Mouse (Mus musculus) testis, adult 2 months (tissue): Measurements from ENCODE around the gene Slc16a6.

Source experiments
- CTCF ChIP-seq: fragments of 200-500 bp; IDR thresholded peaks from 2 replicates; pipeline ENCODE4 v1.5.1; 2012; ENCODE audit warnings: low read depth, mild to moderate bottlenecking, inconsistent platforms, low read length, moderate library complexity; ENCODE audit not compliant: control insufficient read depth, insufficient read depth, insufficient replicate concordance
- POLR2A ChIP-seq: fragments of 200-500 bp; IDR thresholded peaks from 2 replicates; pipeline ENCODE4 v1.6.1; 2012; ENCODE audit warnings: low read depth, mild to moderate bottlenecking, inconsistent platforms, low read length, moderate library complexity; ENCODE audit not compliant: control insufficient read depth

DNA sequence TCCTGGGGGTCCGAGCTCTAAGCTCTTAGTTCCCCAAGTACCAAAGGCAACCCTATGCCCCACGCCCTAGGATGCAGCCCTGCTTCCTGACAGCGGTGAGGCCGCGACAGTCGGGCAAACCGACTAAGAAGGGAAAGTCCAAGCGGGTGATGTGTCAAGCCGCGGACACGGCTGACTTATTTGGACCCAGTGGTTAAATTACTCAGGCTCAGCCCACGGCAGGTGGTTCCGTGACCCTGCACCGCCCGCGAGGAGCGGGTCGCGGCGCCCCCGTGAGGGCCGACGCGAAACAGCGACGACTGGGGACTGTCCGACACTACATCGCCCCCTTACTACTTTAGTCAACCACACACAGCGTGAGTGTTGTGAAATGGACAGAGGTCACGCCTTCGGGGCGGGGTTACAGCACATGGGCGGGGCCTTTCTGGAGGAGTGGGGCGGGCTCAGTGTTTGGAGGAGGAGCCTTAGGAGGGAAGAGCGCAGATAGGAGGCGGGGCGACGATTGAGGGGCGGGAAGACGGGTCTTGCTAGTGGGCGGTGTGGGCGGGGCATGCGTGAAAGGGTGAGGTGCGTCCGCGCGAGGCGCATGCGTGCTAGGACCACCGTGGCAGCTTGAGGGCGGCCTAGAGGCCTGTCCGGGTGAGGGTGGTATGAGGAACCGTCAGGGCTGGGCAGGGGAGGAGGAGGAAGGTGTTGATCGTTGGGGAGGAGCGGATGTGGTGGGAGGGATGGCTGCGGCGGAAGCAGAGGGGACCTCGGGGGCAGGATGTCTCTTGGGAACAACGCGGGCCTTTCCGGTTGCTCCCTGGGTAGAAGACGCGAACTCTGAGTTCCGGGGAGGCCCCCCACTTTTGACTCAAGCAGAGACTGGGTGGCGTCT, 47.8 kb downstream of the Slc16a6 start, which contains the start of gene Amz2:
- TF ChIP-seq POLR2A (peak; percentile 99), CTCF (peak; percentile 58; the same call in 1 of the 2 replicates)
